Mouse (Mus musculus): Measurements from ENCODE around the gene Uqcrc1. TPM values are rescaled to one million over a fixed set of nuclear protein-coding genes. Genes with fewer than 3 reads are reported as not detected.
A peak's percentile ranks its signal among the peaks of the same experiment; 100 is the strongest.

The Uqcrc1 gene
- polyA plus RNA-seq, 1 experiment from 2014 or later = 446 TPM

- ATAC-seq (ENCODE audit: borderline replicate concordance, extremely low read depth, low FRiP score, low TSS enrichment) = no peak
- 17% methylated on average over 15 of the region's 15 CpGs for WGBS
- Histone ChIP-seq H3K4me3 (peak overlapping the region; percentile 23), H3K4me2 (peak overlapping the region; percentile 48), H3K4me1 (peaks cover 37% of the 10 kb centered on the region), H3K9me3 (no peaks in the 10 kb centered on the region), H3K27ac (no peak overlapping the region), H3K9ac (no peak overlapping the region), H3K36me3 (no peaks in the 10 kb centered on the region), H3K27me3 (no peaks in the 10 kb centered on the region)
Observed at GRCm38 (mm10) chr9:108987704-108988350, 51.4 kb downstream of the Uqcrc1 start.

DNA sequence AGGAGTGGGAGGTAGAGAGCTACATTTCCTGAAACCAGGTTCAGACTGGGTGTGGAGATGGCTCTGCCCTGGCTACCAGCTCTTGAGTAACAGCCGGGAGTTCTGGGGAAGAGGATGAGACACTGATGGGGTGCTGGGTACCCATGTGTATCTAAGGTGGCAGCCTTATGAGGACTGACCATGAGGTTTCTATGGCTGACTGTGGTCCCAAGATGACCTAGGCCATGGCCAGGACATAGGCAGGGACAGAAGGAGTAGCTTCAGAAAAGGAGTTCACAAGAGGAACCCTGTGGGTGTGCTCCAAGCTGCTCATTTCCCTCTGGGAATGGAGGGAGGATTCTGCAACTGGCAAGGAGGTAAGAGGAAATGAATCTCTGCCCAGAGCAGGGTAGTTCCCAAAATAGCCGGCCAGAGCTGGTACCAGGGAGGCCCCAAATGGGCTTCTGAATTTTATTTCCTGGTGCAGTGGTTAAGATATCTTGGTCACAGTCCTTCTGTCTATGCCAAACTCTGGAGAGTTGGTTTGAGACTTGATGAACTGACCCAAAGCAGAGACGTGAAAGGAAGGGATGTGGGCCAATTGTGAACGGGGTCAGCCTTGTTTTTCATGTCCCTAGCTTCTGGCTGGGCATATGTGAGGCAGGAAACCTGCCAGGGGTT lies 53.5 kb downstream of the Uqcrc1 start:
- no peak overlapping the region for H3K9ac ChIP-seq
- H3K36me3 ChIP-seq = no peaks in the 10 kb centered on the region
- peaks cover 37% of the 10 kb centered on the region for H3K4me1 ChIP-seq
- no peaks in the 10 kb centered on the region for H3K9me3 ChIP-seq
- no peak for ATAC-seq (ENCODE audit: borderline replicate concordance, extremely low read depth, low FRiP score, low TSS enrichment)
- H3K4me3 ChIP-seq = no peak overlapping the region
- no peak overlapping the region for H3K4me2 ChIP-seq
- H3K27me3 ChIP-seq = no peaks in the 10 kb centered on the region
- peak overlapping the region; percentile 35 for H3K27ac ChIP-seq
- WGBS = 57% methylated on average over 4 of the region's 4 CpGs

GRCm38 (mm10) chr9:108990462-108990820 lies 54.0 kb downstream of the Uqcrc1 start:
- Histone ChIP-seq H3K27ac (peak overlapping the region; percentile 95), H3K9me3 (no peaks in the 10 kb centered on the region), H3K27me3 (no peaks in the 10 kb centered on the region), H3K4me2 (no peak overlapping the region), H3K36me3 (no peaks in the 10 kb centered on the region), H3K4me3 (no peak overlapping the region), H3K9ac (no peak overlapping the region), H3K4me1 (peaks cover 39% of the 10 kb centered on the region)
- WGBS = 66% methylated on average over 7 of the region's 7 CpGs
- no peak for ATAC-seq (ENCODE audit: borderline replicate concordance, extremely low read depth, low FRiP score, low TSS enrichment)

DNA sequence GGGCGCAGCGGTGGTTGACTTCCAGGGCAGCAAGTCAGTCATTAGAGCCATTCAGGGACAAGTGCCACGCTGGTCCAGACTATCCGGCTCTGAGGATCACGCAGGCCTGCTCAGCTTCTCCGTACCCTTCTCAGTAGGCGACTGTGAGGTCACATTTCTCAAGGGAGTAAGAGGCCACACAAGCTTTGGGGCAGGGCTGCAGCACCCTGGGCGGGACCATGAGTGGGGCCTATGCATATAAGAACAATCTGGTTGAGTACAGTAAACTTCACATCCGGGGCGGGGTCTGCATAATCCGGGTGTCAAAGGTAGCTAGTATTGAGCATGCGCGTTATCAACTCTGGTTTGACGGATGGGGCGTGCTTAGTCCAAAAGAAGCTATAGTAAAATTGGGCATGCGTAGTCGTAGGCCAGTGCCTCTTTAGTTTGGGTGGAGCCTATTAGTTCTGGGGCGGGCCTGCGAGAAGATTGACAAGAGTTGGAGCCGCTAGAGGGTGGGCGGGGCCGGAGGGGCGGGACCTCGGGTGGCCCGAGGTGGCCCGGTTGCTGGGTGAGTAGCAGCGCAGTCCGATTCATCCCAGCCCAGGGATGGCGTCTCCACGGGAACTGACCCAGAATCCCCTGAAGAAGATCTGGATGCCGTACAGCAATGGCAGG lies 55.1 kb downstream of the Uqcrc1 start, which contains the start of gene Pfkfb4:
TSS of gene Pfkfb4 (plus strand) at position 351 of the 657 bp plus-strand sequence.
- 1% methylated on average over 31 of the region's 31 CpGs for WGBS
- Histone ChIP-seq H3K27ac (peak within 1 kb of the TSS; percentile 95), H3K4me3 (peak within 1 kb of the TSS; percentile 53), H3K9me3 (no peaks in the 10 kb centered on the region), H3K4me2 (peak within 1 kb of the TSS; percentile 83), H3K9ac (peak within 1 kb of the TSS; percentile 53), H3K4me1 (peaks cover 40% of the 10 kb centered on the region), H3K27me3 (no peaks in the 10 kb centered on the region), H3K36me3 (no peaks in the 10 kb centered on the region)
- peak; percentile 96 for ATAC-seq (ENCODE audit: borderline replicate concordance, extremely low read depth, low FRiP score, low TSS enrichment)

DNA sequence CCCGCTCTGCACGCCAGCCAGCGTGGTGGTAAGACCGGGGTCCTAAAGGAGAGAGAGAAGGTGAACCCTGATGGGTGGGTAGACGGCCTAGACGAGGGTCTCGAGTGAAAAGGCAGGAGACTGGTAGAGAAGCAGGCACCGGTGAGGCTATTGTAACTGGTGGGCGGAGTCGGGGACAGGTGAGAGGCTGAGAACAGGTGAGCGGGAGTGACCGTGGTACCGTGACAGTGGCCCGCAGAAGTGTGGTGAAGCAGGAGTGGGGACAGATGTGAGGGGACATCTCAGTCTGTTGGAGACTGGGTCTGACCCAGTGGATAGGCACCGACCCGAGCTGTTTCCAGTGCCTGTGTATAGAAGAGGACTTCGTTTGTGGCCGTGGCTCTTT lies 55.6 kb downstream of the Uqcrc1 start:
- Histone ChIP-seq H3K36me3 (no peaks in the 10 kb centered on the region), H3K9ac (peak overlapping the region; percentile 53), H3K27me3 (no peaks in the 10 kb centered on the region), H3K4me1 (peaks cover 40% of the 10 kb centered on the region), H3K27ac (peak overlapping the region; percentile 58), H3K4me2 (peak overlapping the region; percentile 83), H3K9me3 (no peaks in the 10 kb centered on the region), H3K4me3 (peak overlapping the region; percentile 53)
- ATAC-seq (ENCODE audit: borderline replicate concordance, extremely low read depth, low FRiP score, low TSS enrichment) = peak; percentile 2; the same call in 1 of the 2 replicates
- 6% methylated on average over 18 of the region's 18 CpGs for WGBS

DNA sequence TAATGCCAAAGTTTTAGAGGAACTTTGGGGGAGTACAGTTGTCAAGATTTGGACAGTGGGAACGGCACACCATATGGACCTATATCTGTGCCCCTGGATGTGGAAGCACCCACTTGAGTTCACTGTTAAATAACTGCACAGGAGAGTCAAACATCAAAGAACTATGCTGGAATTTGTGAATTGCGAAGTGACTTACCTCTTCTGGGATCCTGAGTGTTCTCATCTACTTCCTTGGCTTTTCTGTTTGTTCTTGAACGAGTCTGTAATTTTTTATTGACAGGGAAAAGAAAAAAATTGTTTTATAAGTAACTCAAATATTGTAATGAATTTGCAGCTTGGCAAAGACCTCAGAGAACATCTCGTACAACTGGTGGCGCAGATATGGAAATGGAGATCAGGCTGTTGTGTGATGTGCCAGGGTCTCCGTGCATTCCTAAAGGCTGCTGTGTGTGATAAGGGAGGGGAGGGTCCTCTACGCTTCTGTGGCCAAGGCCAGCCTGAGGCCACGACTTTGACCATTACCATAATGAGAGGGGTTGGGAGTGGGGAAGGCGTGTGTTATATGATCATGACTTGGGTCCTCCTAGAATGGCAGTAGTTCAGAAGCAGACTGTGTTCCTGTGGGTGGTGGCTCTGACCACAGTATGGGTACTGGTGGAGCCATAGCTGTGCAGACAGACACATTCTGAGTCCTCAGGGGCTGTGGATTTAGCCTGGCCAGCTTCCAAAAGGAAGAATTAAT lies 56.4 kb downstream of the Uqcrc1 start:
- peaks cover 38% of the 10 kb centered on the region for H3K4me1 ChIP-seq

GRCm38 (mm10) chr9:108996411-108996810 lies 60.0 kb downstream of the Uqcrc1 start:
- no peak for ATAC-seq (ENCODE audit: borderline replicate concordance, extremely low read depth, low FRiP score, low TSS enrichment)
- Histone ChIP-seq H3K4me1 (peaks cover 10% of the 10 kb centered on the region; the same call in 1 of the 2 replicates), H3K4me2 (no peak overlapping the region), H3K36me3 (no peaks in the 10 kb centered on the region), H3K9ac (no peak overlapping the region), H3K27ac (no peak overlapping the region), H3K4me3 (no peak overlapping the region), H3K27me3 (no peaks in the 10 kb centered on the region), H3K9me3 (no peaks in the 10 kb centered on the region)
- 59% methylated on average over 9 of the region's 9 CpGs for WGBS

More for the DNA sequence above, 56.4 kb downstream of the Uqcrc1 start:
- Histone ChIP-seq H3K4me2 (peak overlapping the region; percentile 83), H3K27ac (peak overlapping the region; percentile 58), H3K9me3 (no peaks in the 10 kb centered on the region), H3K27me3 (no peaks in the 10 kb centered on the region), H3K36me3 (no peaks in the 10 kb centered on the region), H3K4me3 (peak overlapping the region; percentile 53), H3K9ac (no peak overlapping the region)
- WGBS = 54% methylated on average over 9 of the region's 9 CpGs
- no peak for ATAC-seq (ENCODE audit: borderline replicate concordance, extremely low read depth, low FRiP score, low TSS enrichment)

GRCm38 (mm10) chr9:108998287-108999166 lies 62.1 kb downstream of the Uqcrc1 start:
- H3K27me3 ChIP-seq = no peaks in the 10 kb centered on the region
- no peak overlapping the region for H3K4me2 ChIP-seq
- no peaks in the 10 kb centered on the region for H3K36me3 ChIP-seq
- H3K9me3 ChIP-seq = no peaks in the 10 kb centered on the region
- WGBS = 76% methylated on average over 19 of the region's 19 CpGs
- no peak overlapping the region for H3K4me3 ChIP-seq
- ATAC-seq (ENCODE audit: borderline replicate concordance, extremely low read depth, low FRiP score, low TSS enrichment) = no peak
- H3K4me1 ChIP-seq = peaks cover 3% of the 10 kb centered on the region; the same call in 1 of the 2 replicates
- no peak overlapping the region for H3K9ac ChIP-seq
- H3K27ac ChIP-seq = no peak overlapping the region

- no peak for ATAC-seq (ENCODE audit: borderline replicate concordance, extremely low read depth, low FRiP score, low TSS enrichment)
- H3K9me3 ChIP-seq = no peaks in the 10 kb centered on the region
- H3K36me3 ChIP-seq = no peaks in the 10 kb centered on the region
- 84% methylated on average over 4 of the region's 4 CpGs for WGBS
- no peak overlapping the region for H3K9ac ChIP-seq
- H3K27ac ChIP-seq = no peak overlapping the region
- H3K4me1 ChIP-seq = peaks cover 3% of the 10 kb centered on the region; the same call in 1 of the 2 replicates
- H3K4me2 ChIP-seq = no peak overlapping the region
- no peaks in the 10 kb centered on the region for H3K27me3 ChIP-seq
- H3K4me3 ChIP-seq = no peak overlapping the region
Observed at GRCm38 (mm10) chr9:108999167-108999526, 62.7 kb downstream of the Uqcrc1 start.
